Mouse (Mus musculus): Measurements from ENCODE around the gene Cnot9. TPM values are rescaled to one million over a fixed set of nuclear protein-coding genes. Genes with fewer than 3 reads are reported as not detected.
"Not testable (repeated sequence)": the region's sequence is repeated elsewhere in the genome, so short reads cannot be mapped to it uniquely, and the experiment has no call there.

The Cnot9 gene
- total RNA-seq (2021): 10 to 100 TPM; 12.6 to 13.0 TPM
- long read RNA-seq, experiment 1, partial matches to known transcripts: 0 of 7 reads
- long read RNA-seq, experiment 1, other reads (novel, unspliced or antisense): 3 of 7 reads
- long read RNA-seq, experiment 2, partial matches to known transcripts: 0 of 6 reads
- long read RNA-seq, experiment 2, other reads (novel, unspliced or antisense): 6 of 6 reads

DNA sequence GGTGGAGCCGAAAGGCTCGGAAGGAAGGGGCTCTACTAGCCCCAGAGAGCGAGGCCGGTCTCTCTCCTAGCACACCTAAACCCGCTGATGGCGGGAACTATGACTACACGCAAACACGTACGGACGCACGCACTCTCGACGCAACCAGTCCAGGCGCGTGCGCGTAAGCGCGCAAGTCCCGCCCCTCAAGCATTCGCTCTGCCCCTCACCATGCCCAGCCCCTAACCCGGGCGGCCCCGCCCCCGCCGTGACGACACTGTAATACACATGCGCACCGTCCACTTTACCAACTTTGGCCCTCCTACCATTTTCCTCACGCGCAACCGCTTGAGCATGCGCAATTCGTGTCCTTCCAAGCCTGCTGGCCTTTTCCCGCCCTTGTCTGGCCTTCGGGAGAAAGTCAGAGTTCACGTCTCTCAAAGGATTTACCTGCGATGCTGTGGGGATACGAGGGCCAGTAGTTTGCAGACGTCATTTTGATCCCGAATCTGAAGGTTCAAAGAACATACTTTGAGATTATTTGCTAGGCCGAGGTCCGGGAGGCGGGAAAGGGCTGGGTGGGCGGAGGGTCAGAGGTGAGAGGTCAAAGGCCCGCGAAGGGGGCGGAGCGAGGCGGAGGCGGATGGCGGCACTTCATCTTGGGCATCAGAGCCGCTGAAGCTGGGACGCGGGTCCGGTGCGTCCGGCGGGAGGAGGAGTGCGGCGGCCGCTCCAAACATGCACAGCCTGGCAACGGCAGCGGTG lies at the start of gene Cnot9:
Gene Cnot9, plus strand, starts transcription at position 338 of the 744 bp plus-strand sequence.
- DNase-seq: peak; percentile 100

DNA sequence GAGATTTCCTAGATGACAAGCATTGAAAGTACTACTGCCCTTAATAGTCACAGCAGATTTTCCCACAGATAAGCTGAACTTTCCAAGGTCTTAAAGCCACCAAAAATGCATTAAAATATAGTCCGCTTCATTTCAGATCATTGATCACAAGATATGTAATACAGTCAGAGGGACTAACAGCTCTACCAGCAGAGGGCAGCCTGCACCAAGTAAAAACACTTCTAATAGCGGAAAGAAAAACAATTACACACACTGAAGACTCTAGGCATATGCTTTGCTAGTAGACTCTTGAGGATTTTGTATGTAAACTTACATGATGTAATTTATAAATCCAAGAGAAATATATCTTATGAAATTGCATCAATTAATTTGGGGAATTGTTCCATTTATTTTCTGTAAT lies 45.6 kb upstream of the Cnot9 start:
- DNase-seq: peak; percentile 30 to 65

DNA sequence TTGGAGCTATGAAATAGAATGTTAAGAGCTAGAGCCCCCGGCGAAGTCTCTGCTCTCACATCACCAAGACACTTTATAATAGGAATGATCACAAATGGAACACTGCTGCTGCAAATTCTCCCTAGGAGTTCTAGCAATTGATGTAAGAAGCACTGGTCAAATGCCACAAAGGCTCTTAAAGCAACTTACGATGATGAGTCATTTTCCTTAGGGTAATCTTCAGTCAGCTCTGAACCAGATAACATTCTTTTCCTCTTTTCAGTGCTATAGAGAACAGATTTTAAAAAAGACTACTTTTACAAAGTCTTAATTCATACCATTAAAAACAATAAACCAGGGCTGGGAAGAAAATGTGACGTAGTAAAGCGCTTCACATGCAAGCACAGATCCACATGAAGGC lies 20.1 kb upstream of the Cnot9 start:
- no peak for DNase-seq

DNA sequence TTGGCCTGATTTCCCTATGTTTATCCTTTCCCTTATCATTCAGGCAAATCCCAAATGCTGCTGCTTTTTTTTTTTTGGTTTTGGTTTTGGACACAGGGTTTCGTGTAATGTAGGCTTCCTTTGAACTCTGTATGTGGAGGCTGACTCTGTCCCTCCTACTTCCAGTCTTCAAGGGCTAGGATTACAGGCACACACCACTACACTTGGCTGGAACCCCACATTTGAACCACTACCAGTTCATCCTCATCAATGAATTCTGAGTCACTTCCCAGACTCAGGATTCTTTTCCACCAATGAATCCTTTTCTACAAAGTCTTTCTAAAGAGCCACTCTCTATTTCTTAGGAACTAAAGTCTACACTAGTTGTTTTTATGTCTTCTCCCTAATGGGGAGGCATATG lies 4.8 kb upstream of the Cnot9 start:
- DNase-seq: no peak

DNA sequence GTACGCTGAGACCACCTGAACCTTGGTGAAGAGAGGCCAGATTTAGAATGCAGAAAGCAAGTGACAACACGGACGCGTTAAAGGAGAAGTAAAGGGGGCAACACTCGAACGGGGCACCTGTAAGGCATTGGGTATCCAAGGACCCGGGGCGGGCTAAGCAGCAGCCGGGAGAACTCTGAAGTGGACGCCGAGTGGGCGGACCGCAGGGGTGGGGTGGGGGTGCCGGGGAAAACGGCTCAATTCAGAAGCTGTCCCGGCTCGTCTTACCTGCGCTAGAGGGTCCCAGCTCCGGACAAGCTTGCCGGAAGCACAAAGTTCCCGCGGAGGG lies 501 bp upstream of the Cnot9 start:
- no peak for DNase-seq

DNA sequence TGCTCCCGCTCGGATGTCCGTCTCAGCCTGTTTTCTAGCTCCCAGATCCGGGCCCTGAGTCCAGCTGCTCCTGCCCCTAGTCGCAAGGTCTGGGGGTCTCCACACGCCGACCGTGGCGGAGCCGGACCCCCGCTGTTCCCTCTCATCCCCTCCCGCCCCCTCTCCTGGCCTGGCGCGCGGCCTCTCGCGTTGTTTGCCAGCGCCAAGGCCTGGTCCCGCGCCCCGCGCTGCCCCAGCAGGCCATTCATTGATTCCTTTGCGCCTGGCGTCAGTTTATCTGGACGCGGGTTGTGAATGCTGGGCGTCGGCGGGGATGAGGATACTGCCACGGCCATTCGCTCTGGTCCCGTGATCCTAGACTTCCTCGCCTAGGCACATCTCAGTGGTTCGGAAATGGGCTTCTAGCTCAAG lies 618 bp downstream of the Cnot9 start:
- DNase-seq: no peak

DNA sequence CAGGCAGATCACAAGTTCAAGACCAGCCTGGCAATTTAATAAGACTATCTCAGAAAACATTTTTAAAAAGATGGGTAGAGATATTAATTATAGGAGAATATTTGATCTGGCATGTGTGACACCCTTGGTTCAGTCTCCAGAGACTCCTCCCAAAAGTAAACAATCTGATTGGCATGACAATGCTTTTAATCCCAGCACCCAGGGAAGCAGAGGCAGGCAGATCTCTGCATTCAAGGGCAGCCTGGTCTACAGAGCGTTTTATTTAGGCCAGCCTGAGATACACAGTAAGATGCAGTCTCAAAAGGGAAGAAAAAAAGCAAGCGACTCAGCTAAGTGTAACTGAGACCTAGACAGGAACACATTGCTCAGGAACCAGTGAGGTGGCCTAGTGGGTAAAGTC lies 1.9 kb downstream of the Cnot9 start:
- no peak for DNase-seq

DNA sequence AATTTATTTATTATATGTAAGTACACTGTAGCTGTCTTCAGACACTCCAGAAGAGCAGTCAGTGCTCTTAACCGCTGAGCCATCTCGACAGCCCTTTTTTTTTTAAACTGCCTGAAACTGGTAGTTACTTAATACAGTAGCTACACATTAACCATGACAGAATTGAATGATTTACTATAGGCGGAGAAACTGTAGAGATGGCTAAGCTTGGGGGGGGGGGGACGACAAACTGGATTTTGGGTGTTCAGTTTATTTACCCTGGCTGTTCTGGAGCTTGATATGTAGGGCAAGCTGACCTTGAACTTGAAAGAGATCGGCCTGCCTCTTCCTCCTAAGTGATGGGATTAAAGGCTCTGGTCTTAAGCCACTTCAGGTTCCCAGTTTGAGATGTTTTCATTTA lies 5.4 kb downstream of the Cnot9 start:
- DNase-seq: no peak

DNA sequence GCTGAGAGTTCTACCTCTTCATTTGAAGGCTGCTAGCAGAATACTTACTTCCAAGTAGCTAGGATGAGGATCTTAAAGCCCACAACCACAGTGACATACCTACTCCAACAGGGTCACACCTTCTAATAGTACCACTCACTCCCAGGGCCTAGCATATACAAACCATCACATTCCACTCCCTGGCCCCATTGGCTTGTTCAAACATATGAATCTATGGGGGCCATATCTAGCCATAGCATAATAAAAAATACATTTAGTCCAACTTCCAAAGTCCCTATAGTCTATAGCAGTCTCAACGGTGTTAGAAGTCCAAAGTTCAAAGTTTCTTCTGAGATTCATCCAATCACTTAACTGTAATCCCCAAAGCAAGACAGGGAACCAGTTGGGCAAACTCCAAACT lies 7.1 kb downstream of the Cnot9 start:
- not testable (repeated sequence) for DNase-seq

DNA sequence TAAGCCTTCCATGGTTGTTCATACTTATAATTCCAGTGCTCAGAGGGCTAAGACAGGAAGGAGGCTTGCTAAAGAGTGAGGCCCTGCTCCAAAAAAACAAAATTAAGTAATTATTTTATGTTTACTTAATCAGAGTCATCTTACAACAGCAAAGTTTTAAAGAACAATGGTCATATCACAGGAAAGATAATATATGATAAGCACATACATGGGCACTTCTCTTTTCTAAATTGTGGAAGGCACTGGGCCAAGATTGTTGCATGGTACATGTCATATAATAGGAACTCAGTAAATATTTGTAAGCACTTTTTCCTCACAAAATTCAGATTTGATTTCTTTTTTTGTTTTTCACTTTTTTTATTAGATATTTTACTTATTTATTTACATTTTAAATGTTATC lies 14.0 kb downstream of the Cnot9 start:
- no peak for DNase-seq

DNA sequence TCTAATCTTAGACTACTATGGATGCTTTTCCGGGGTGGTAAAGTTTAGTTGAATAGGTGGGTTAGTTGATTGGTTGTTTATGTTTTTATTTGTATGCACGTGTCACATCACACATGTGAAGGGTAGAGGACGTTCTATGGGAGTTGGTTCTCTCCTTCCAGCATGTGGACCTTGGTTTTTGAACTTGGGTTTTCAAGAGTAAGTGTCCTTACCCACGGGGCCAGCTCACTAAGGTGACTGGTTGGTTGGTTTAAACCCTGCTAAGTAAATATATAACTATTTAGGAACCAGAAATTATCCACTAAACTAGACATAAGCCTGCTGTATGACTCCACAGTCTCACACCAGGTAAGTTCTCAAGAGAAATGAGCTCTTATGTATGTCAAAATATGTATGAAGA lies 18.9 kb downstream of the Cnot9 start:
- no peak for DNase-seq

DNA sequence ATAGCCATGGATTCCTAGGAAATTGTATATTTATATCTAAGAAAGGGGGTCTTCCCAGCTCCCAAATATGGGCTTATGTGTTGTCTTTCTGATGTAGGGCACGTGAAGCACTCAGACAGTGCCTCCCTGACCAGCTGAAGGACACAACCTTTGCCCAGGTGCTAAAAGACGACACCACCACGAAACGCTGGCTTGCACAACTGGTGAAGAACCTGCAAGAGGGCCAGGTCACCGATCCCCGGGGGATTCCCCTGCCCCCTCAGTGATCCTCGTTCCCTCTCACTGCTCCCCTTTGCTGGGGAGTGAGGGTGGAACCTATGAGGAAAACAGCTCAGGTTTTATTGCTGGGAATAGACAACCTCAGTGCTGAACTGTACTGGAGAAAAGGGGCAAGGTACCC lies 22.7 kb downstream of the Cnot9 start:
- no peak for DNase-seq

DNA sequence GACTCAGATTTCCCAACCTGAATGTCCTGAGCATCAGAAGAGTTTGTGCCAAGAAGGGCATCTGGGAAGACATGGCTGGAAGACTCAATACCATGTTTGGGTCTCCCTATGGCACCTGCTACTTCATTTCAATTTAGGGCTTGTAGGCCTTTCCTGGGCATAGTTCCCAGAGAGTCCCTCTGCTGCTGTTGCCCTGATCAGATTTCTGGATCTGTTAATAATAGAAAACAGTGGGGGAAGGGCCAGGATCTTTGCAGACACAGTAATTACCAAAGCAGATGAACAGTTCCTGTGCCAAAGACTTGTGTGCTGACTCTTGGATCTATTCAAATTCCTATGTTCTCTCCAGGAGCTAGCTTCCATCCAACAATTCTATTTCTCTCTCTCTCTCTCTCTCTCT lies 32.8 kb downstream of the Cnot9 start:
- DNase-seq: no peak

DNA sequence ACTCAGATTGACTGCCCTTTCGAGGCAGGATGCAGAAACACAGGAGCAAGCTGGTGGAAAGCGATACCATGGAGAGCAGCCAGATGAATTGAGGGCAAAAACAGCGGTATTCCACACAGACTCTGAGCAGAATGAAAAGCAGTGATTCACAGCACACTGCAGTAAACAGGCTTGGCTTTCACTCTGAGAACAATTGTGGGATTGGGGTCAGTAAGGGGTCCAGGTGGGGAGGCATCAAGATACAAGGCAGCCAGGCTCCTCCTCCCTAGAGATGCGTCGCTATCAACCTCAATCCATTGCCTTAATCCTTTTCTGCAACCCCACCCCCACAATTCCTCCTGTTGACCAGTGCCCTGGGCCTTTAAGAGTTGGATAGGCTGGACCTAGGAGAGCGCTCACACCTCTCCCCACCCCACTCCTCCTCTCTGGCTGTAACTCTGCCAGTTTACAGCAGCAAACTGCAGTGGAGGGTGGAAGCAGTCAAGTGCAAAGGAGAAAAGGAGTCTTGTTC lies 36.6 kb downstream of the Cnot9 start, which contains the start of gene Plcd4:
Gene Plcd4, plus strand, starts transcription at position 438 of the 511 bp plus-strand sequence.
- no peak for DNase-seq

DNA sequence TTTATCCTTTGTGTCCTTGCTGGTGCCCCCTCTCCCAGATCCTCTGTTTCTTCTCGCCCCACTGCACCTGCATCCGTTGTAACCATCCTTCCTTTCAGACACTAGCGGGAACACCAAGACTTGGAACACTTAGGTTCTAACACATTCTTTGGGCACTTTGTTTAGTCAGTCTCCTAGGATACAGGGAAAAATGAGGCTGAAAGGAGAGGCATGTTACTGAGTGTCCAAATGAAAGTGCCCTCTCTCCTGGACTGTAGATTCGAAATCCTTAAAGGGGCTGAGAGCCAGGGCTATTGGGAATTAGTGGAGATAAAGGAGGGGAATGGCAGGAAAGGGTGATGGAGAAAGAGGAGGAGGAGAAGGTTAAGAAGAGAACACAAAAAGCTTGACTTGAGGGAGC lies 38.3 kb downstream of the Cnot9 start, which contains the start of gene Usp37:
Gene Usp37, minus strand, starts transcription at position 101 of the 400 bp plus-strand sequence.
- DNase-seq: no peak

DNA sequence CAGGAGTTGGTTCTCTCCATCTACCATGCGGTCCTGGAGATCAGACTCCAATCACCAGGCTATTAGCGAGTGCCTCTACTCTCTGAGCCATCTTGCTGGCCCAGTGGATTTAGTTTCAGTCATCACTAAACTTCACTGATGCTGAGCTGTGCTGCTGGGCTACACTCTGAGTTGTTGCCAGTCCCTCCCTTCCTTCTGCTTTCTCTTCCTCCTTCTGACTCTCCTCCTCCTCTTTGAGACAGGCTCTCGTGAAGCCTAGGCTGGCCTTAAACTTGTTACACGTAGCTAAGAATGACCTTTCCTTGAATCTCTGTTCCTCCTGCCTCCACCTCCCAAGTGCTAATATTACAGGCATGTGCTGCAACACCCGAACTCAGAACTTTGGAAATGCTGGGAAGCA lies 53.2 kb downstream of the Cnot9 start:
- DNase-seq: no peak

DNA sequence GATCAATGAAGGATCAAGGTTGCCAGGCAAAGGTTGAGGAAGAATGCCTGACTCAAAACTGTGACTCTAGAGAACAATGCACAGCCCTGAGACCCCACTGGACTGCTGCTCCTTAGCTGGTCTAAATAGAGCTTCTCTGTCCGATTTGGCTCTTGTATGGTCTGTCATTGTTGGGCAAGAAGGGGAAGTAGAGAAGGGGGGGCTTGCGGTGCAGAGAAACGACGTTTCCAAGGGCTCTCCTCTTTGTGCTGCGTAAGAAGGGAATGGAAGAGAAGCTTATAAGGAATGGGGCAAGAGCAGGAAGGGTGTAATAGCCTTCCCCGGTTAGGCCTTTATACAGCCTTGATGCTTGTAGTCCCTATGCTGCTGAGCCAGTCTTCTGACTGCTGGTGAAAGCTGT lies 60.0 kb downstream of the Cnot9 start:
- DNase-seq: no peak

DNA sequence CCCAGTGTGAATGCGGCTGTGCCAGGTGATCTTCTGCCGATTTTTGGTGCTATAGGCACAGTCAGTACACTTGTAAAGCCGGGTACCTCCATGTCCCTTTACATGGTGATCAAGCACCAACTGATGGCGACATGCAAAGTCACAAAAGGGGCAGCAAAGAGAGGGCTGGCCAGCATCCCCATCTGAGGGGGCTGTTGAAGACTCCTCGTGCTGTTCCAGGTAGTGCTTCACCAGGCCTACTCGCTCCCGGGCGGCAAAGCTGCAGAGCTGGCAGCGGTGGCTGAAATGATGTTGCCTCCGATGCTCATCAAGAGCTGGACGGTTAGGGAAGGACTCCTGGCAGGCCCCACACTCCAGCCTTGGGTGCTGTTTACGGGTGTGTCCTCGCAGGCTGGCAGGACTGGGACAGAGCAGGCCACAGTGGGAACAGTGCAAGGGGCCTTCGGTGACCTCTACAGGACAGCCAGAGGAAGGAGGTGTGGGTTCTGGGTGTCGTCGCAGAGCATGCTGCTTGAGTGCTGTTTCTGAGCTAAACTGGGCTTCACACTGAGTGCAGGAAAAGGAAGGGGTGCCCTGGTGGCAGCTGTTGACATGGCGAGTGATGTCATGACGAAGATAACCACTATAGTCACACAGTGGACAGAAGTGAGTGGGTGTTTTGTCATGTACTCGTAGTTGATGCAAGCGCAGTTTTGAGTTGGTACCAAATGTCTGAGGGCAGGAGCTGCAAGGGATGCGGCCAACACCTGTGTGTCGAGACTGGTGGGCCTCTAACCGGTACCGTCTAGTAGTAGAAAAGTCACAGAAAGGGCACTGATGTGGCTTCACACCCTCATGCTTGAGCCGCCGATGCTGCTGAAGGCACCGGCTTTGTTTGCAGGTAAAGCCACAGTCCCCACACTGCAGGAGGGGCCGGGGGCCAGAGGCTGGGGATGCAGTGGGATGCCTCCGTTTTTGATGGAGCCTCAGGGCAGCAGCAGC lies 64.2 kb downstream of the Cnot9 start:
- DNase-seq: no peak
